Mouse (Mus musculus) left cerebral cortex, postnatal 4 days (tissue): ENCODE measurements at regions not wholly inside any gene's neighbourhood (a gene's known extent, or its start where the extent isn't known, plus 50 kb on each side); places are given as distances from the start of the nearest gene placed in this dataset.

Experiments
- DNase-seq: peaks from one replicate; pipeline ENCODE4 v3.0.0-alpha.2; 2022
- intact Hi-C: fragments of 180-260 bp; cut with DNase I; formaldehyde crosslinking; loops from one replicate; pipeline ENCODE4 v1.15.1; 2025

- no peak for DNase-seq
- intact Hi-C loops: no loop called here
Measured at GRCm38 (mm10) chr4:107736866-107737265, 52.8 kb upstream of the Dmrtb1 start.

DNA sequence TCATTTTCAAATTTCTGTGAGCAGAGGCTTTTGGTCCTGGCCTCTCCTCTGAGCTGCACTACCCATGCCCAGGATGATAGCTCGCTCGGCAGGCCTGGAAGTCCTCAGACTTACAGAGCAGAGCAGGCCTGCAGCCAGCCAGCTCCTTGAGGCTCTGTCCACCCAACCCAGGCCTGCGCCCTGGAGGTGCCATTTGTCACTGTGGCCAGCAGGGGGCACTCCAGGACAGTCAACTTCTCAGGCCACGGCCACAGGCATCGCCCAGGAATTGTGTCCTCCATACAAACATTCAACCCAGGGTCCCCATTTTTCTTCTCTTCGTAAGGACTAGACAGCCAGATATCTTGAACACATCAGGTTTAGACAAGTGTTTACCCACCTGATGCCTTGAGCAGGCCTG, 53.9 kb upstream of the Dmrtb1 start:
- intact Hi-C loops: loop anchor here (2.0 kb wide), 2 partner anchors 65 to 107 kb away; partner anchors contain the start of gene Lrp8
- peak; percentile 88 for DNase-seq

- intact Hi-C loops: loop anchor here (2.0 kb wide), 2 partner anchors 64 to 106 kb away; partner anchors contain the start of gene Lrp8
- DNase-seq: no peak
Measured at GRCm38 (mm10) chr4:107738776-107739175, 54.7 kb upstream of the Dmrtb1 start.

DNA sequence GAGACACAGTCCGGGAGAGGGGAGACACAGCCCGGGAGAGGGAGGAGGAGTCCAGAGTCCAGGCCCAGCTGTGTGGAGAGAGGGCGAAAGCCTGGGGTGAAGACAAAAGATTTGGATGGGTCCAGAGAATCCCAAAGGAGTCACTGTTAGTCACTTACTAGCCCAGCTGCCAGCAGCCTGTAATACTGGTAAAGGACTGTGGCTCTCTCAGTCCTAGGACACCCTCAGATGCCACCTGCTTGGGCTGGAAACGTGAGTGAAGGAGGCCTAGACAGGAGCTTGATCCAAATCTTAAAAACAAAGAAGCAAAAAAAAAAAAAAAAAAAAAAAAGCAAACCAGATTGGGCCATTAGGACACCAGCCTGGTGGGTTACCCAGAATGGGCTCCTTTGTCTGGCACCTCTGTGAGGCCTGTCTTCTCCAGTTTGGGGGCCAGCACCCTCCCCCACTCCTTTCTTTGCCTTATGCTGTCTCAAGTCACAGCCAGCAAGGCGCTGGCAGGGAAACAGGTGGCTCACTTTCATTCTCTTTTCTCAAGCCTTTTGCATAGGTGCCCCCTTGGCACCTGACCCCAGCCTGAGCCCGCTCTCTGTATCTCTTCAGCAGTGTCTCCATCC, 55.9 kb upstream of the Dmrtb1 start:
- peak; percentile 47 for DNase-seq
- intact Hi-C loops: loop anchor here (2.0 kb wide), 2 partner anchors 63 to 105 kb away; partner anchors contain the start of gene Lrp8

- intact Hi-C loops: no loop called here
- no peak for DNase-seq
Measured at GRCm38 (mm10) chr4:107743646-107744045, 58.4 kb upstream of the Lrp8 start.

DNA sequence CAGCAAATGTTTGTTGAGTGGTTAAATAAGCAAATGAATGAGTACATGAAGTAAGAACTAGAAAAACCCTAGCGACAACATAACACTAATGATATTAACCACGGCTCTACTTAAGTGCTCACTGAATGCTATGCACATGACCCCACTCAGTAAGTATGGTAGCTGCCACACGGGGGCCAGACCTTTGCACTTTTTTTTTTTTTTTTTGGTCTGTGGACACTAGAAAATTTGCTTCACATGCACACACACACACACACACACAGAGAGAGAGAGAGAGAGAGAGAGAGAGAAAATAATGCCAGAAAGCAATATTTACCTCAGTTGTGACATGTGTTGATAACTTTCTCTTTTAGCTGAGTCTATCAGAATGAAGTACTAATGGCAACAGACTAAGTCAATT, 55.7 kb upstream of the Lrp8 start:
- DNase-seq: no peak
- intact Hi-C loops: no loop called here

GRCm38 (mm10) chr4:107746923-107747431, 55.1 kb upstream of the Lrp8 start:
- intact Hi-C loops: no loop called here
- DNase-seq: no peak

- no peak for DNase-seq
- intact Hi-C loops: no loop called here
Measured at GRCm38 (mm10) chr4:107747454-107747853, 54.6 kb upstream of the Lrp8 start.

DNA sequence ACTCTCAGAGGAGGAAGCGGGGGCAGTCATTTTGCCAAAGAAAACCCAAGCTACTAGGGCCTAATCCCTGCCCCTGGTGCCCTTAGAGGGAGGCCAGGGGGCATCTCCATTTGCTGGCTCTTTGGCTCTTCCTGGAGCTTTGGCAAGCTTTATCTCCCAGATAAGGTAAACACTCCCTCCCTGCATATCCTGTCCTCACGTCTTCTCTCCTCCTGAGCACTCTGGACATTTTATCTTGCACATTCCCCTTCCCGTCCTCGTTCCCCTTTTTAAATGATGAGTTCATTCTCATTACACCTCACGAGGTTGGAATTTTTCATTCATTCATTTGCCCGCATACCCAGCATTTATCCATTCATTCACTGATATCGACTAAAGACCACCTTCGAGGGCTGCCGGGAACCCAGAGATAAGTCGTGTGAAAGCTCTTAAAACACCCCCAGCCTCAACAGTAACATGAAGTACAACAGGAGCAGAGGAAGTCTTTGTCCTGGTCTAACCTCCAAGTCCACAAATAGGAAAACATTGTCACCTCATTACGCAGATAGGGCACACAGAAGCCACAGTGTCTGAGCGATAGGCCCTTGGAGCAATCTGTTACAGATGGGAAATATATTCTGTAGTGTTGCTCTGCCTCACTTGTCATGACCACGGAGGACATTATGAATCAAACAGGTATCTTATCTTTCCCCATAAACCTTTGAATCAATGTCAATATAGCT, 54.0 kb upstream of the Lrp8 start:
- no peak for DNase-seq
- intact Hi-C loops: no loop called here

DNA sequence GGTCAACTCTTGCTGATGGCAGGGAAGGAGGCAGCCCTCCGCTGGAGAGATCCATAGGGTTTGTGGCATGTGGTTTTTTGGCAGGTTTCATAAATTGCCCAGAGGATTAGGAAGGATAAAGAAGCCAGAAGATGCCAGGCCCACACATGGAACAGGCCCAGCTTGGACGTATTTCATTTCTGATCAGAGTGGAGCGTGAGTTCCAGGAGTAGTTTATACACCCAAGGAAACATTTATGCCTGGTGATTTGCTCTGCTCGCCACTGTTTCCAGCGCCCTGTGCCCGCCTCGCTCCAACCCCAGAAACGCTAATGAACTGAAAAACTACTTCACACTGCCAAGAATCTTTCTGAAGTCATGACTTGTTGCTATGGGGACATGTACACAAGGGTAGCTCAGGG, 53.0 kb upstream of the Lrp8 start:
- intact Hi-C loops: no loop called here
- DNase-seq: no peak

GRCm38 (mm10) chr4:107750017-107750416, 52.0 kb upstream of the Lrp8 start:
- intact Hi-C loops: no loop called here
- DNase-seq: no peak
